Mouse (Mus musculus) embryonic facial prominence, embryonic 12.5 days (tissue): ENCODE data around the gene Lgmn. TPM values are rescaled to one million over a fixed set of nuclear protein-coding genes. Genes with fewer than 3 reads are reported as not detected.

ENCODE experiments used
- ATAC-seq: fragments of 200-750 bp; cut with Nextera tagmentation; 2 replicates; pipeline ENCODE4 v1.8.0; 2017; ENCODE audit not compliant: insufficient number of reproducible peaks, insufficient read depth, low FRiP score, low TSS enrichment
- H3K27ac ChIP-seq: fragments of 300-500 bp; sonication (generic); 2 replicates; pipeline ENCODE4 v1.5.1; 2016; ENCODE audit warnings: mild to moderate bottlenecking
- H3K27me3 ChIP-seq: fragments of 300-500 bp; sonication (generic); 2 replicates; pipeline ENCODE4 v1.6.1; 2016; ENCODE audit warnings: mild to moderate bottlenecking, moderate library complexity
- H3K36me3 ChIP-seq: fragments of 300-500 bp; sonication (generic); 2 replicates; pipeline ENCODE4 v1.6.1; 2016; ENCODE audit warnings: mild to moderate bottlenecking
- H3K4me1 ChIP-seq: fragments of 300-500 bp; sonication (generic); 2 replicates; pipeline ENCODE4 v1.6.1; 2016
- H3K4me2 ChIP-seq: fragments of 300-500 bp; sonication (generic); replicated peaks from 2 replicates; pipeline ENCODE4 v1.6.1; 2016; ENCODE audit warnings: mild to moderate bottlenecking, moderate library complexity
- H3K4me3 ChIP-seq: fragments of 300-500 bp; sonication (generic); 2 replicates; pipeline ENCODE4 v1.5.1; 2016; ENCODE audit warnings: mild to moderate bottlenecking
- H3K9ac ChIP-seq: fragments of 300-500 bp; sonication (generic); 2 replicates; pipeline ENCODE4 v1.6.1; 2016; ENCODE audit warnings: mild to moderate bottlenecking, moderate library complexity
- H3K9me3 ChIP-seq: fragments of 300-500 bp; sonication (generic); 2 replicates; pipeline ENCODE4 v1.6.1; 2016; ENCODE audit warnings: mild to moderate bottlenecking, moderate library complexity
- WGBS: fragments of 180-500 bp; shearing (Covaris S2); methylation state at CpG from one replicate; pipeline ENCODE4 v1.1.7; 2016; 5-methylcytosine and 5-hydroxymethylcytosine counted together
- polyA plus RNA-seq: library from polyadenylated mRNA; unstranded; fragments of >200 nt; fragmentation: Nextera tagmentation; extraction: Ambion mirVana; gene quantifications from 2 replicates; pipeline ENCODE4 v1.2.1, GENCODE M21; 2016

Gene Lgmn
- polyA plus RNA-seq, 1 experiment from 2014 or later: 70.6 TPM

- Histone ChIP-seq H3K9me3 (no peaks in the 10 kb centered on the region), H3K4me2 (no peak overlapping the region), H3K36me3 (no peaks in the 10 kb centered on the region), H3K4me1 (no peaks in the 10 kb centered on the region), H3K27me3 (no peaks in the 10 kb centered on the region), H3K4me3 (no peak overlapping the region), H3K9ac (no peak overlapping the region), H3K27ac (no peak overlapping the region)
- no peak for ATAC-seq
- whole genome bisulfite sequencing: 86% methylated on average over 8 of the region's 8 CpGs
Measured at GRCm38 (mm10) chr12:102451126-102451851, 11.7 kb upstream of the Lgmn start.

GRCm38 (mm10) chr12:102450437-102450836, 10.8 kb upstream of the Lgmn start:
- no peak overlapping the region for H3K4me3 ChIP-seq
- H3K4me1 ChIP-seq: no peaks in the 10 kb centered on the region
- H3K27me3 ChIP-seq: no peaks in the 10 kb centered on the region
- no peak for ATAC-seq
- H3K27ac ChIP-seq: no peak overlapping the region
- no peaks in the 10 kb centered on the region for H3K36me3 ChIP-seq
- WGBS: 66% methylated on average over 10 of the region's 10 CpGs
- no peak overlapping the region for H3K9ac ChIP-seq
- no peaks in the 10 kb centered on the region for H3K9me3 ChIP-seq
- H3K4me2 ChIP-seq: no peak overlapping the region

- H3K4me2 ChIP-seq: no peak overlapping the region
- H3K27me3 ChIP-seq: no peaks in the 10 kb centered on the region
- H3K4me3 ChIP-seq: no peak overlapping the region
- no peaks in the 10 kb centered on the region for H3K36me3 ChIP-seq
- 58% methylated on average over 4 of the region's 4 CpGs for WGBS
- H3K27ac ChIP-seq: no peak overlapping the region
- no peaks in the 10 kb centered on the region for H3K4me1 ChIP-seq
- no peak for ATAC-seq
- H3K9ac ChIP-seq: no peak overlapping the region
- no peaks in the 10 kb centered on the region for H3K9me3 ChIP-seq
Measured at GRCm38 (mm10) chr12:102445436-102445835, 5.8 kb upstream of the Lgmn start.

GRCm38 (mm10) chr12:102443676-102444075, 4.1 kb upstream of the Lgmn start:
- no peak overlapping the region for H3K27ac ChIP-seq
- H3K36me3 ChIP-seq: no peaks in the 10 kb centered on the region
- H3K4me3 ChIP-seq: no peak overlapping the region
- H3K27me3 ChIP-seq: no peaks in the 10 kb centered on the region
- 72% methylated on average over 5 of the region's 5 CpGs for WGBS
- no peak overlapping the region for H3K9ac ChIP-seq
- ATAC-seq: no peak
- peaks cover 4% of the 10 kb centered on the region for H3K4me1 ChIP-seq
- no peaks in the 10 kb centered on the region for H3K9me3 ChIP-seq
- H3K4me2 ChIP-seq: no peak overlapping the region

- no peaks in the 10 kb centered on the region for H3K36me3 ChIP-seq
- no peak overlapping the region for H3K9ac ChIP-seq
- H3K4me3 ChIP-seq: no peak overlapping the region
- H3K9me3 ChIP-seq: no peaks in the 10 kb centered on the region
- H3K4me1 ChIP-seq: peaks cover 9% of the 10 kb centered on the region
- H3K27me3 ChIP-seq: no peaks in the 10 kb centered on the region
- no peak overlapping the region for H3K4me2 ChIP-seq
- no peak for ATAC-seq
- no peak overlapping the region for H3K27ac ChIP-seq
- 86% methylated on average over 15 of the region's 15 CpGs for WGBS
Measured at GRCm38 (mm10) chr12:102442639-102443038, 3.0 kb upstream of the Lgmn start.

GRCm38 (mm10) chr12:102441141-102441540, 1.5 kb upstream of the Lgmn start:
- Histone ChIP-seq H3K36me3 (no peaks in the 10 kb centered on the region), H3K4me2 (no peak overlapping the region), H3K4me3 (no peak overlapping the region), H3K27me3 (no peaks in the 10 kb centered on the region), H3K9ac (no peak overlapping the region), H3K4me1 (peaks cover 9% of the 10 kb centered on the region), H3K27ac (no peak overlapping the region), H3K9me3 (no peaks in the 10 kb centered on the region)
- ATAC-seq: no peak
- WGBS: 65% methylated on average over 6 of the region's 6 CpGs

- H3K9ac ChIP-seq: no peak overlapping the region
- H3K9me3 ChIP-seq: no peaks in the 10 kb centered on the region
- H3K4me2 ChIP-seq: no peak overlapping the region
- no peaks in the 10 kb centered on the region for H3K27me3 ChIP-seq
- H3K36me3 ChIP-seq: no peaks in the 10 kb centered on the region
- 82% methylated on average over 7 of the region's 7 CpGs for WGBS
- peaks cover 9% of the 10 kb centered on the region for H3K4me1 ChIP-seq
- no peak overlapping the region for H3K27ac ChIP-seq
- H3K4me3 ChIP-seq: no peak overlapping the region
- ATAC-seq: no peak
Measured at GRCm38 (mm10) chr12:102440551-102440950, 938 bp upstream of the Lgmn start.

GRCm38 (mm10) chr12:102438983-102439631, 506 bp downstream of the Lgmn start:
- H3K9me3 ChIP-seq: no peaks in the 10 kb centered on the region
- H3K4me1 ChIP-seq: peaks cover 9% of the 10 kb centered on the region
- no peaks in the 10 kb centered on the region for H3K27me3 ChIP-seq
- no peak overlapping the region; the same call in 1 of the 2 replicates for H3K27ac ChIP-seq
- H3K4me2 ChIP-seq: peak overlapping the region; percentile 65
- H3K4me3 ChIP-seq: peak overlapping the region; percentile 61
- H3K9ac ChIP-seq: peak overlapping the region; percentile 70
- WGBS: 3% methylated on average over 20 of the region's 20 CpGs
- no peaks in the 10 kb centered on the region for H3K36me3 ChIP-seq
- ATAC-seq: 0 out of 2 replicates have a peak, but pooled peaks have one; percentile 38

- Histone ChIP-seq H3K9ac (no peak overlapping the region), H3K36me3 (no peaks in the 10 kb centered on the region), H3K27ac (no peak overlapping the region), H3K4me1 (peaks cover 9% of the 10 kb centered on the region), H3K9me3 (no peaks in the 10 kb centered on the region), H3K27me3 (no peaks in the 10 kb centered on the region), H3K4me2 (peak overlapping the region; percentile 65; the same call in 1 of the 2 replicates), H3K4me3 (no peak overlapping the region)
- 58% methylated on average over 5 of the region's 5 CpGs for WGBS
- no peak for ATAC-seq
Measured at GRCm38 (mm10) chr12:102437952-102438351, 1.7 kb downstream of the Lgmn start.

- Histone ChIP-seq H3K4me1 (peaks cover 13% of the 10 kb centered on the region), H3K4me2 (no peak overlapping the region), H3K4me3 (no peak overlapping the region), H3K9ac (no peak overlapping the region), H3K27ac (no peak overlapping the region), H3K36me3 (no peaks in the 10 kb centered on the region), H3K27me3 (no peaks in the 10 kb centered on the region), H3K9me3 (no peaks in the 10 kb centered on the region)
- ATAC-seq: no peak
- WGBS: 58% methylated on average over 10 of the region's 10 CpGs
Measured at GRCm38 (mm10) chr12:102436939-102437526, 2.6 kb downstream of the Lgmn start.

- Histone ChIP-seq H3K4me2 (no peak overlapping the region), H3K4me1 (peaks cover 16% of the 10 kb centered on the region), H3K27ac (no peak overlapping the region), H3K36me3 (no peaks in the 10 kb centered on the region), H3K27me3 (no peaks in the 10 kb centered on the region), H3K9ac (no peak overlapping the region), H3K4me3 (no peak overlapping the region), H3K9me3 (no peaks in the 10 kb centered on the region)
- ATAC-seq: no peak
- 89% methylated on average over 4 of the region's 4 CpGs for WGBS
Measured at GRCm38 (mm10) chr12:102434107-102434506, 5.5 kb downstream of the Lgmn start.

GRCm38 (mm10) chr12:102432238-102432637, 7.4 kb downstream of the Lgmn start:
- H3K27me3 ChIP-seq: no peaks in the 10 kb centered on the region
- no peak overlapping the region for H3K9ac ChIP-seq
- 81% methylated on average over 12 of the region's 12 CpGs for WGBS
- no peaks in the 10 kb centered on the region for H3K36me3 ChIP-seq
- H3K4me3 ChIP-seq: no peak overlapping the region
- H3K4me1 ChIP-seq: 0 out of 2 replicates have a peak, but pooled peaks cover 7% of the 10 kb centered on the region
- no peaks in the 10 kb centered on the region for H3K9me3 ChIP-seq
- no peak overlapping the region for H3K27ac ChIP-seq
- ATAC-seq: no peak
- H3K4me2 ChIP-seq: no peak overlapping the region
